Mouse (Mus musculus) liver, embryonic 14.5 days (tissue): ENCODE measurements around the gene 4930544D05Rik.

Source experiments
- CTCF ChIP-seq: IDR thresholded peaks from 2 replicates; pipeline ENCODE4 v1.5.1; 2016; ENCODE audit warnings: antibody characterized with exemption, low read depth, control low read depth
- EP300 ChIP-seq: IDR thresholded peaks from 2 replicates; pipeline ENCODE4 v1.6.1; 2016; ENCODE audit warnings: antibody characterized with exemption, low read depth

DNA sequence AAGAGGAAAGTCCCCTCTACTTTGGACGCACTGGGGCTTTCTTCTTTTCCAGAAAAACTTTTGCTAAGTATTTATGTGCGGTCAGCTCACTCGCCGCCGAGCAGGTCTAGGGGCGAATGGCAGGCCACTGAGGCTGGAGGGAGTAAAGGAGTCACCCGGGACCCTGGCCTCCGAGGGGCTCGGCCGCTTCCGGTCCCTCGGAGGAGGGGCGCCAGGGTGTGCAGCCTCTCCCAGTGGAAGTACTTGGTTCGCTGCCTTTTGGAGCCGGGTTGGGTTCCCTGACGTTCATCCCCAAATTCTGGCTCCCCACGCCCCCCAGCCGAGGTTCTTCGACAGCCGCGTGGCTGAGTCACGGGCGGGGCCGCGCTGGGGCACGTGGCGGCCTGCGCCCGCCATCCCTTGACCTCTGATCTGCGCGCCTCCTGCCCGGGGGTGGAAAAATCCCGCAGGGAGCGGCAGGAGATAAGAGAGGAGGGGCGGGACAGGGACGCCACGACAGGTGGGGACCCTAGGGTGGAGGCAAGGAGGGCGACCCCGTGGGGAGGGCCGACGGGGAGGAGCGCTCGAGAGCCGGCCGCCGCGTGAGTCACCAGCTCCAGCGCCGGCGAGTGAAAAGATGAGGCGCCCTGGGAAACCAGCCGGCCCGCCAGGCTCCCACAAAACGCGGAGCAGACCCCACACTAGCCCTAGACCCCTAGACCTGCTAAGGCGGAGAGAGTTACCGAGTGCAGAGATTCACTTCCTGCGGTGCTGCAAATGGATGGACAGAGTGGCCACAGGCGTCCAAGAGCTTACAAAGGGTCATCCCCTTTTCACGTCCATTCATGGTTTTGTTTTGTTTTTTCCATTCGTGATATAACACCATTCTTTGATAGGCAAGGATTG is 40.2 kb downstream of the 4930544D05Rik start:
- TF ChIP-seq CTCF (no peak), EP300 (no peak)
